Mouse (Mus musculus) intestine, embryonic 16.5 days (tissue): Measurements from ENCODE around the gene Arpp19. TPM values are rescaled to one million over a fixed set of nuclear protein-coding genes. Genes with fewer than 3 reads are reported as not detected.

Experiments used
- ATAC-seq: fragments of 200-750 bp; cut with Nextera tagmentation; 2 replicates; pipeline ENCODE4 v1.8.0; 2017; ENCODE audit warnings: moderate TSS enrichment, moderate library complexity
- H3K27ac ChIP-seq: fragments of 300-500 bp; sonication (generic); 2 replicates; pipeline ENCODE4 v1.5.1; 2014; ENCODE audit warnings: mild to moderate bottlenecking, low read length
- H3K27me3 ChIP-seq: fragments of 300-500 bp; sonication (generic); replicated peaks from 2 replicates; pipeline ENCODE4 v1.6.1; 2014; ENCODE audit warnings: low read length, control low read depth, mixed read lengths; ENCODE audit not compliant: control insufficient read depth, insufficient read depth
- H3K36me3 ChIP-seq: fragments of 300-500 bp; sonication (generic); 2 replicates; pipeline ENCODE4 v1.6.1; 2014; ENCODE audit warnings: low read length, control low read depth; ENCODE audit not compliant: control insufficient read depth, insufficient read depth
- H3K4me1 ChIP-seq: fragments of 300-500 bp; sonication (generic); 2 replicates; pipeline ENCODE4 v1.6.1; 2014; ENCODE audit warnings: low read length, control low read depth, mixed read lengths; ENCODE audit not compliant: control insufficient read depth, insufficient read depth
- H3K4me2 ChIP-seq: fragments of 300-500 bp; sonication (generic); 2 replicates; pipeline ENCODE4 v1.6.1; 2014; ENCODE audit warnings: low read depth, low read length, control low read depth
- H3K4me3 ChIP-seq: fragments of 300-500 bp; sonication (generic); 2 replicates; pipeline ENCODE4 v1.5.1; 2014; ENCODE audit warnings: mild to moderate bottlenecking, low read length
- H3K9ac ChIP-seq: fragments of 300-500 bp; sonication (generic); 2 replicates; pipeline ENCODE4 v1.6.1; 2014; ENCODE audit warnings: low read depth, low read length
- H3K9me3 ChIP-seq: fragments of 300-500 bp; sonication (generic); 2 replicates; pipeline ENCODE4 v1.6.1; 2016; ENCODE audit warnings: low read length, control low read depth; ENCODE audit not compliant: control insufficient read depth
- WGBS: fragments of 180-500 bp; shearing (Covaris S2); extraction: QIAGEN DNeasy Blood & Tissue Kit; methylation state at CpG from one replicate; pipeline ENCODE4 v1.1.7; 2014; 5-methylcytosine and 5-hydroxymethylcytosine counted together
- polyA plus RNA-seq: library from polyadenylated mRNA; unstranded; fragments of >200 nt; fragmentation: Nextera tagmentation; extraction: Ambion mirVana; gene quantifications from 2 replicates; pipeline ENCODE4 v1.2.1, GENCODE M21; 2015

Arpp19 gene
- polyA plus RNA-seq, 1 experiment from 2014 or later = 264 TPM

GRCm38 (mm10) chr9:75087823-75088222, 50.4 kb downstream of the Arpp19 start:
- ATAC-seq = no peak
- Histone ChIP-seq H3K4me1 (no peaks in the 10 kb centered on the region), H3K4me2 (no peak overlapping the region), H3K4me3 (no peak overlapping the region), H3K36me3 (no peaks in the 10 kb centered on the region), H3K9ac (no peak overlapping the region), H3K9me3 (no peaks in the 10 kb centered on the region), H3K27ac (no peak overlapping the region), H3K27me3 (no peaks in the 10 kb centered on the region)
- 59% methylated on average over 2 of the region's 2 CpGs for WGBS

GRCm38 (mm10) chr9:75089285-75089684, 51.9 kb downstream of the Arpp19 start:
- WGBS = 80% methylated on average over 3 of the region's 3 CpGs
- no peak for ATAC-seq
- H3K4me3 ChIP-seq = no peak overlapping the region
- no peak overlapping the region for H3K9ac ChIP-seq
- H3K9me3 ChIP-seq = no peaks in the 10 kb centered on the region
- no peaks in the 10 kb centered on the region for H3K36me3 ChIP-seq
- H3K27me3 ChIP-seq = no peaks in the 10 kb centered on the region
- no peak overlapping the region for H3K27ac ChIP-seq
- H3K4me2 ChIP-seq = no peak overlapping the region
- H3K4me1 ChIP-seq = no peaks in the 10 kb centered on the region

DNA sequence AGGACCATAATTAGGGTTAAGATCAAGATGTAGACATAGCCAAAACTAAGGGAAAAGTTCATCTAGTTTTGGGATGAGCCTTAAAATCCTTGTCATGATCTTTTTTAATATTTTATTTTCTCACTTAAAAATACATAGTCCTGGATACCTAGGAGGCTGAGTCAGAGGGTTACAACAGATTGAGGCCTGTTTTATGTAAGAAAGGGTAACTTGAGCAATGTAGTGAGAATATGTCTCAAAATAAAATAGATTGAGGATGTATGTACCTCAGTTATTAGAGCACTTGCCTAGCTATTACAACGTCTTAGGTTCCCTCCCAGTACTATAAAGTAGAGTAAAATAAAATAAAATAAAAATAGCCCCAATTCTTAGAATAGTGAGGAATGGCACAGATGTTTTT, 54.7 kb downstream of the Arpp19 start:
- H3K27me3 ChIP-seq = no peaks in the 10 kb centered on the region
- H3K4me1 ChIP-seq = no peaks in the 10 kb centered on the region
- no peak overlapping the region for H3K27ac ChIP-seq
- ATAC-seq = no peak
- H3K9ac ChIP-seq = no peak overlapping the region
- no peak overlapping the region for H3K4me2 ChIP-seq
- no peak overlapping the region for H3K4me3 ChIP-seq
- H3K9me3 ChIP-seq = no peaks in the 10 kb centered on the region
- no peaks in the 10 kb centered on the region for H3K36me3 ChIP-seq
- WGBS = 88% methylated on average over 1 of the region's 1 CpGs

DNA sequence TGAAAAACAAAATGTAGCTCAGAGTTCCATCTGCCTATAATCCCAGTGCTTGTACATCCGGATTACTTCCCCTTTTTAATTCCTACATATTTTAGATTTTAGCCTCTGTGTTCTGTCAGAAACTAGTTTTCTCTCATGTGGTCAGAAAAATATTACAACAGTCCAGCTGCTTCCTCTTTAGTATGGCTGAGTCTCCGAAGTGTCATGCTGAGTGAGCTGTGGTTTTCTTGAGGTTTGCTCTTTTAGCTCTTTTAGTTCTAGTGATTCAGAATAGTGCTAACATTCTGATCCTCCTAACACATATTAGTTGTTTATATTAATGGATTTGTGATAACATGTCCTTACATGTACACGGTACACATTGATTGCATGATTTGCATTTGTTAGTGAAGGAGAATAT, 57.3 kb downstream of the Arpp19 start:
- Histone ChIP-seq H3K4me1 (no peaks in the 10 kb centered on the region), H3K4me2 (no peak overlapping the region), H3K4me3 (no peak overlapping the region), H3K27ac (no peak overlapping the region), H3K36me3 (no peaks in the 10 kb centered on the region), H3K9me3 (no peaks in the 10 kb centered on the region), H3K27me3 (no peaks in the 10 kb centered on the region), H3K9ac (no peak overlapping the region)
- ATAC-seq = no peak
- 73% methylated on average over 3 of the region's 3 CpGs for WGBS

- Histone ChIP-seq H3K36me3 (no peaks in the 10 kb centered on the region), H3K9ac (no peak overlapping the region), H3K4me1 (no peaks in the 10 kb centered on the region), H3K27me3 (no peaks in the 10 kb centered on the region), H3K27ac (no peak overlapping the region), H3K4me3 (no peak overlapping the region), H3K4me2 (no peak overlapping the region), H3K9me3 (no peaks in the 10 kb centered on the region)
- 96% methylated on average over 9 of the region's 9 CpGs for WGBS
- no peak for ATAC-seq
These were observed 61.5 kb downstream of the Arpp19 start for GRCm38 (mm10) chr9:75098937-75099336.

- no peaks in the 10 kb centered on the region for H3K36me3 ChIP-seq
These were observed 62.9 kb downstream of the Arpp19 start for GRCm38 (mm10) chr9:75100157-75100781.

DNA sequence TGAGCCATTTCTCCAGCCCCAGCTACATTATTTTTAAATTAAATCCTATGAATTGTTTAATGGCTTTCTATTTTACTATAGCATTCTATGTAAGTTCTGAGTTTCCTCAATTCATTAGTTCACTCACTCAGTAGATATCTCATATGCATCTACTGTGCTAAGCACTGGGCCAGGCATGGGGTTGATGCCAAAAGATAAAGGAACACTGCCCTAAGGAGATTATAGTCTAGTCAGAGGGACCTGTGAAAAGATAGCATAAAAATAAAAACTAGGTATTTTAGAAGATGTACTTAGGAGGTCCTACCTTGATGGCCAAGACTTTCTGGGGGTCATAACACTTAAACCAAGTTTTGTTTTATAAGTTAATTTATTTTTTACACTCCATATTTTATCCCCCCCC, 64.7 kb downstream of the Arpp19 start:
- H3K27ac ChIP-seq = no peak overlapping the region
- no peaks in the 10 kb centered on the region for H3K9me3 ChIP-seq
- no peak overlapping the region for H3K4me2 ChIP-seq
- no peaks in the 10 kb centered on the region for H3K36me3 ChIP-seq
- no peaks in the 10 kb centered on the region for H3K27me3 ChIP-seq
- H3K4me3 ChIP-seq = no peak overlapping the region
- no peaks in the 10 kb centered on the region for H3K4me1 ChIP-seq
- no peak overlapping the region for H3K9ac ChIP-seq
- no peak for ATAC-seq

More at GRCm38 (mm10) chr9:75100157-75100781, 62.9 kb downstream of the Arpp19 start:
- 93% methylated on average over 8 of the region's 8 CpGs for WGBS
- Histone ChIP-seq H3K4me2 (no peak overlapping the region), H3K27ac (no peak overlapping the region), H3K9me3 (no peaks in the 10 kb centered on the region), H3K27me3 (no peaks in the 10 kb centered on the region), H3K4me3 (no peak overlapping the region), H3K4me1 (no peaks in the 10 kb centered on the region), H3K9ac (no peak overlapping the region)
- no peak for ATAC-seq

Other genes with a start within 250 kb of the Arpp19 start
- gene Onecut1, start 175.7 kb upstream of the Arpp19 start, polyA plus RNA-seq = 0.82 and 0.92 TPM in 2 replicates
- gene Fam214a, start 84.7 kb upstream of the Arpp19 start, polyA plus RNA-seq = 7.6 and 8.6 TPM in 2 replicates
- gene Myo5a, start 33.4 kb downstream of the Arpp19 start, polyA plus RNA-seq = 4.3 and 4.9 TPM in 2 replicates
- gene Myo5c, start 194.4 kb downstream of the Arpp19 start, polyA plus RNA-seq = 4.4 and 5.0 TPM in 2 replicates